Mouse (Mus musculus): ENCODE data around the gene Mas1.

Gene Mas1

DNA sequence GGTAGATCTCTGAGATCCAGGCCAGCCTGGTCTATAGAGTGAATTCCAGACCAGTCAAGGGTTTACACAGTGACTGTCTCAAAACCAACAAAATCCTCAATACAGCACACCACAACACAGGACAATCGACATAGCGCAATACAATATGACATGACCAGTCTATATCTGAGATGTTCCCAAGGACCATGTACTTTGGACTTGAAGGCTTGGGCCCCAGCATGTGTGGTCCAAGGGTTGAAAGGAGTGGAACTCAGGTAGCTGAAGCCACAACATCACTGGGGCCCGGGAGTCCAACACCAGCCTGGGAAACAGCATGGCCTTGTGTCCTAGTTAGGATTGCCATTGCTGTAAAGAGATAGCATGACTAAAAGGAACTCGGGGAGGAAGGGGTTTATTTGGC lies 35.3 kb downstream of the Mas1 start:
- DNase-seq (ENCODE audit: extremely low read depth, low read depth, low spot score): no peak

GRCm38 (mm10) chr17:12832231-12832630 lies 35.7 kb downstream of the Mas1 start:
- DNase-seq (ENCODE audit: extremely low read depth, low read depth, low spot score): no peak

DNA sequence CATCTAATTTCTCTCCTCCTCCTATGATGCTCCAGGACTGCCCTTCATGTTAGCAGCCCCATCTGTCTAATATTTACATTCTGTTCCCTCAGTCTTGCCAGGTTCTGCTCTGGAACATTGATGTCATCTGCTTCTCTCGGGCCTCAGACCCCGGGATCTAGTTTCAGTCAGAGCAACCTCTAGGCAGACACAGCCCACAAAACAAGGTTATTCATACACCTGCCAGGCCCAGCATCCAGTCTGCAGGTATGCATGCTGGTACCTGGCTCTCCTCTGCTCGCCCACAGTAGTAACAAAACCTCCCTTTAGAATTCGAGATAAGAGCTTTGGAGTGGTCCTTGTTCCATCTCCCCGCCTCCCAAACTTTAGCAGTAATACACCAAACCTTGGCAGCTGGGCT lies 37.6 kb downstream of the Mas1 start:
- no peak for DNase-seq (ENCODE audit: extremely low read depth, low read depth, low spot score)

- DNase-seq (ENCODE audit: extremely low read depth, low read depth, low spot score): no peak
Measured at GRCm38 (mm10) chr17:12815885-12816284, 52.1 kb downstream of the Mas1 start.

DNA sequence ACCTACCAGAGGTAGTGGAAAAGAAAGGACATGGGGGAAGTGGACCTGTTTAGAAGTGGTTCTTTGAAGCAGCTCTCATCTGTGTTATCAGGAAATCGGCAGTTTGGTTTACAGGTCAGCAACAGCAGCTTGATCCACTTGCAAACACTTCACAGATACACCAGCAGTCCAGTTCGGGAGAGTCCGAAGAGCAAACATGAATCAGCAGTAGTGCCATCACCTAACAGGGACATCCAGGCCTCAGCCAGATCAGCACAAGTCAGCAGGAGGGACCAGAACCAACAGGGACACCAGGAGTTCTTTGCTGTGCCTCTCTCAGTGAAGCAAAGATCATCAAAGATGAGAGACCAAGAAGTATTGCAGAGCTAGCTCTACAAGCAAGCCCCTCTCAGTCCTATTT lies 53.4 kb downstream of the Mas1 start:
- DNase-seq (ENCODE audit: extremely low read depth, low read depth, low spot score): no peak

DNA sequence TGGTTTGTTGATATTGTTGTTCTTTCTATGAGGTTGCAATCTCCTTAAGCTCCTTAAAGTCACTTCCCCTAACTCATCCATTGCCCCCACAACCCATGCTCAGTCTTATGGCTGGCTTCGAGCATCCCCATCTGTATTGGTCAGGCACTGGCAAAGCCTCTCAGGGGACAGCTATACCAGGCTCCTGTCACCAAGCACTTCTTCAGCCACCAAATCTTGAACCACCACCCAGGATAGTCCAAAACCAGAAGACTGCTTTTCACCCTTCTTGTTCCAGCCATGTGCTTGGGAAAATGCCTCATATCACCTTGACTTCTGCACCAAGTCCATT lies 57.0 kb downstream of the Mas1 start:
- DNase-seq (ENCODE audit: extremely low read depth, low read depth, low spot score): no peak

DNA sequence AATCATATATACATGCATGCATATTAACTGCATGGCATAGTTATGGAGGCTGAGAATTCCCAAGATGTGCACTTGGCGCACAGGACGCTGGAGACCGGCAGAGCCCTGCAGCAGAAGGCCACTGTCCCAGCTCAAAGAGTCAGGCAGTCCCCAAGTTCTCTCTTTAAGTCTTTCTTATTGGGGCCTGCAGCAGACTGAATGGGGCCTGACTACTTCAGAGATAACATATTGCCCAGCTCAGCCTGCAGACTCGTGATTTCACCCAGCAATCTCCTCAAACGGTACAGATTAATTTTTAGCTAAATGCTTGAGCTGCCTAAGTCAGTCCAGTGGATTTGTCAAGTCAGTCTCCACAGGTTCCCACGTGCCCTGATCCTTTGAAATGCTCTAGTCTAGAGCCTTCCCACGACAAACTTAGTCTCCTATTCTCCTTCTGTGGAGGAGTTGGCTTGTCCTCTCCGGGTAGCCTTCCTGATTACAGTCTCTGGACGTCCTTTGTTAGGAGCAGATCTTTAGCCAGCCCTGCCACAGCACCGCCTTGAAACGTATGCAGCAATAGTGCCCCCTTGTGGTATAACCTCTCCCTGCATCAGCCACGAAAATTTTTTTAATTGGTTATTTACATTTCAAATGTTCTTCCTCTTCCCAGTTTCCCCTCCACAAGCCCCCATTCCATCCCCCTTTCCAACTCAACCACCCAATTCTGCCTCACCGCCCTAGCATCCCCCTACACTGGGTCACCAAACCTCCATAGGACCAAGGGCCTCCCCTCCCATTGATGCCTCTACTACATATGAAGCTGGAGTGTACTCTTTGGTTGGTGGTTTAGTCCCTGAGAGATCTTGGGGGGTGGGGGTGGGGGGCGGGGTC lies 57.6 kb downstream of the Mas1 start:
- DNase-seq (ENCODE audit: extremely low read depth, low read depth, low spot score): no peak

- no peak for DNase-seq (ENCODE audit: extremely low read depth, low read depth, low spot score)
Measured at GRCm38 (mm10) chr17:12808851-12809250, 59.1 kb downstream of the Mas1 start.

DNA sequence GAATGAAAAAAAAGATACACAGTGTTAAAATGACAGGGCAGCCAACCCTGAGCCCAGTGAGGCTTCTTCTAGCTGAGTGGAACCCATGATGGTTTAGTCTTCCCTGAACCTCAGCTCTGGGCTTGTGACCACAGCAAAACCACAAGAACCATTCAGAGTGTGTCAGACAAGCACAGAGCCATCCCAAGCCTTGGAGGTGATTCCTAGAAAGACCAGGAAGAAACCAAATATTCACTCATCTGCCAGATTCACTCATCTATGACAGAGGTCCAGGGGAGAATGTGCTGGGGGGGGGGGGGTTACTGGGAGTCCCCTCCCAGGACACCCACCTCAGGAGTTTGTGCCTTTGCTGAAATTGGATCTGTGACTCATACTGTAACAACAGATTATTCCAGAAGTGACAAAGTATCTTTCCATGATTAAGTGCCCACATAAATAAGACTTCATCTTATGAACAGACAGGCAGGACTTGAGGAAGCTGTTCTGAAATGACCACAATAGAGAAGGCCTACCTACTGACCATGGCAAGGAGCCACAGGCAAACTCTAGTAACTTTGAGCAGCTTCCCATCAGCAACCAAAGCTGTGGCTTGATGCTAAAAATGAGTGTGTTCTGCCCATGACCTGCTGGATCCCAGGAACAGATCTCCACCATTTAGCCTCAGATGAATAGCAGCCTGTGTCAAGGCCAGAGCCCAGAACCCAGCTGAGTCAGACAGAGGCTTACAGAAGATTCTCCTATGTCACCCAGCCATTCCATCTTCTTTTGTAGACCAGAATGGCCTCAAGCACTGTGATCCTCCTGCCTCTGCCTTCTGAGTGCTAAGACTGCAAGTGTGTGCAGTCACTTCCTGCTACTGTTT lies 63.1 kb downstream of the Mas1 start:
- no peak for DNase-seq (ENCODE audit: extremely low read depth, low read depth, low spot score)

GRCm38 (mm10) chr17:12801861-12802540 lies 65.9 kb downstream of the Mas1 start:
- DNase-seq (ENCODE audit: extremely low read depth, low read depth, low spot score): no peak

GRCm38 (mm10) chr17:12799368-12800275 lies 68.3 kb downstream of the Mas1 start:
- DNase-seq (ENCODE audit: extremely low read depth, low read depth, low spot score): no peak

GRCm38 (mm10) chr17:12798571-12798970 lies 69.4 kb downstream of the Mas1 start:
- DNase-seq (ENCODE audit: extremely low read depth, low read depth, low spot score): no peak

- no peak for DNase-seq (ENCODE audit: extremely low read depth, low read depth, low spot score)
Measured at GRCm38 (mm10) chr17:12797427-12798029, 70.4 kb downstream of the Mas1 start.

DNA sequence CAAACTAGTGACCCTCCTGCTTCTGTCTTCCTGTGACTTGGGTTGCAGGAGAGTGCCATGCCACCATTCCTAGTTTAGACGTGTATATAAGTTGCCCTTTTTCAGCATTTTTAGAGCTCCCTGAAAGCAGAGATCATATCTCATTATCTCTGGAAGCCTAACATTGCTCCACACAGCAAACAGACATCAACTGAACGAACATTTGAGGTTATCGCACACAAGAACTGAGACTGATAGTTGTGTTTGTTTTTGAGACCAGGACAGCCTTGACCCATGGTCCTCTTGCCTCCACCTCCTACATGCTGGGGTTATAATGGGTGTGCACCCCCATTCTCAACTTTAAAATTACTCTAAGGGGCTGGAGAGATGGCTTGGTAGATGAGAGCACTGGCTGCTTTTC lies 71.3 kb downstream of the Mas1 start:
- DNase-seq (ENCODE audit: extremely low read depth, low read depth, low spot score): no peak

DNA sequence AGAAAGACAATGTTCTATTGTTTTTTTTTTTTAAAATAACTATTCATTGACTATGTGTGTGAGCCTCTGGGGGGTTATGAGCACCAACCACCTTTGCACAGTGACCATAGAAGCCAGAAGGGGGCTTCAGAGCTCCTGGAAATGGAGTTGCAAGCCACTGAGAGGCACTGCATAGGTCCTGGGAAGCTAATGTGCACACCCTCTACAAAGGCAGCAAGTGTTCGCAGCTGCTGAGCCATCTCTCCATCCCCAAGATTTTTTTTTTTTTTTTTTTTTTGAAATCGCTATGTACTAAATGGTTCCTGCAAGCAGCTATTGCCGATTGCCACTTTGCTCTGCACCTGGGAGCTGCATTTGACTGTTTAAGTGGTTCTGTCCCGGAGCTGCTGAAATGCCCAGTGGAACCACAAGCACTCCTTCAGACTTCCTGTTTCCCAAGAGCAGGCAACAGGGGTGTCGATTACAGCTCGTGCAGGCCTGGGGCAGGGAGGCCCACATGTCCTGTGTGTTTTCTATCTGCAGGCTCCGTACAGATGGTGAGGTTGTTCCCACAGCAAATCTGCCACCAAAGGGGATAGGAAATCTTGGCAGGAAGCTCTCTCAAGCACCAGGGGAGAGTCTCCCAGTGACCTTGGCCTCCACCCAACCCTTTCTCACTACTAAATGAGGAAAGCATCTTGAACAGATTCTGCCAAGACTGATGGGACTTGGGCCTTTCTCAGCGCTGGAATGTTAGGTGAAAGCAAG lies 74.1 kb downstream of the Mas1 start:
- DNase-seq (ENCODE audit: extremely low read depth, low read depth, low spot score): peak; percentile 59

DNA sequence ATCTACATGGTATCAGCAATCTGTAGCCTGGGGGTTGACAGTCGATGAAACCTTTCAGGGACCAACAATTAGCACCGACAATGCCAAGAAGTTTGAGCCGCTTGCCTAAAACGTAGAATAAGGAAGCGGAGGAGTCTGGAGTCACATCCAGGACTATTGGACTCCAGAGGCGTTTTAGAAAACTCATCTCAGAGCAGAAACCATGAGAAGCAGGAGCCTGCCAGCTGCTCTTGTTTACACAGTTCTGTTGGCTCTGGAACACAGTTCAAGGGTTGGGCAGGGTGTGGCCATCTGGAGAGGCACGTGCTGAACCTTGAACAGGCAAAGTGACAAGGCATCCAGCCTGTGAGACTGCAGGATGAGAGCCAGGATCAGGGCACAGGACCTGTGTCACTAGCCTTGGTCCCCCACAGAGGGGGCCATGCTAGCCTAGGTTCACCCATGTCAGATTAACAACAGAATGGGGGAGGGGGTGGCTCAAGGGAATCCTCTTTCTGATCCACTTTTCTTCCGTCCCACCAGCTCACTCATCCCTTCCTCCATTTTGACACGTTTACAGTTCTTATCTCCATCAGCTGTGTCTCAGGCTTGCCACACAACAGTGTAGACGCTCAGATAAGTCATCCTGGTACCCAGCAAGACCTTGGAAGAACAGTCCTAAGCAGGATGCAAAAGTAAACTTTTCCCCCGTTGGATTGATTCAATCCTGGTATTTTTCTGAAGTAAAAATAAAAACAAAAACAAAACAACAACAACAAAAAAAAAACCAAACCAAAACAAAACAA lies 75.3 kb downstream of the Mas1 start:
- peak; percentile 68 for DNase-seq (ENCODE audit: extremely low read depth, low read depth, low spot score)

GRCm38 (mm10) chr17:12791420-12791819 lies 76.5 kb downstream of the Mas1 start:
- no peak for DNase-seq (ENCODE audit: extremely low read depth, low read depth, low spot score)

DNA sequence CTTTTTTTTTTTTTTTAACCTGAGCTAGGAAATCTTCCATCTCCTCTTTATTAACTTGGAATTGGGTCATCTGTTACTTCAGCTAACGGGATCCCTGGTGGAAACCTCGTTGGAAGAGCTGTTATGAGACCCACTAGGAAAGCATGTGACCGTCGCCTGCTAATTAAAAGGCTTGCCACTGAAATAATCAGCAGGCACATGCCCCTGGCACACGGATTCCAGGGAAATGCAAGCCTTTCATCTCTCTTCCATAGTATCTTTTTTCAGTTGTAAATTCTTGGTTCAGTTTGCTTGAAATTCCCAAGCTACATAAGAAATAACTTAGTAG lies 76.9 kb downstream of the Mas1 start:
- no peak for DNase-seq (ENCODE audit: extremely low read depth, low read depth, low spot score)

Data from fat pad, adult 2 months (tissue).